Mouse (Mus musculus) hindbrain, postnatal 0 days (tissue): Measurements from ENCODE around the gene Fam19a2. TPM values are rescaled to one million over a fixed set of nuclear protein-coding genes. Genes with fewer than 3 reads are reported as not detected.

ENCODE experiments used
- ATAC-seq: fragments of 200-750 bp; cut with Nextera tagmentation; 2 replicates; pipeline ENCODE4 v1.8.0; 2017; ENCODE audit warnings: mild to moderate bottlenecking, moderate TSS enrichment, moderate library complexity
- DNase-seq: peaks from one replicate; pipeline ENCODE4 v3.0.0-alpha.2; 2015; ENCODE audit warnings: low spot score
- H3K27ac ChIP-seq: fragments of 300-500 bp; sonication (generic); 2 replicates; pipeline ENCODE4 v1.5.1; 2014; ENCODE audit warnings: mild to moderate bottlenecking
- H3K27me3 ChIP-seq: fragments of 300-500 bp; sonication (generic); 2 replicates; pipeline ENCODE4 v1.6.1; 2014; ENCODE audit warnings: low read length, mixed read lengths; ENCODE audit not compliant: insufficient read depth
- H3K36me3 ChIP-seq: fragments of 300-500 bp; sonication (generic); 2 replicates; pipeline ENCODE4 v1.6.1; 2014; ENCODE audit warnings: low read length, mixed read lengths; ENCODE audit not compliant: insufficient read depth
- H3K4me1 ChIP-seq: fragments of 300-500 bp; sonication (generic); 2 replicates; pipeline ENCODE4 v1.6.1; 2014; ENCODE audit warnings: antibody characterized with exemption, low read length, mixed read lengths; ENCODE audit not compliant: insufficient read depth
- H3K4me2 ChIP-seq: fragments of 300-500 bp; sonication (generic); 2 replicates; pipeline ENCODE4 v1.6.1; 2014; ENCODE audit warnings: low read depth, mild to moderate bottlenecking, low read length, moderate library complexity, mixed read lengths
- H3K4me3 ChIP-seq: fragments of 300-500 bp; sonication (generic); 2 replicates; pipeline ENCODE4 v1.5.1; 2014; ENCODE audit warnings: low read length
- H3K9ac ChIP-seq: fragments of 300-500 bp; sonication (generic); replicated peaks from 2 replicates; pipeline ENCODE4 v1.6.1; 2014; ENCODE audit warnings: mild to moderate bottlenecking, low read length, moderate library complexity, mixed read lengths
- H3K9me3 ChIP-seq: fragments of 300-500 bp; sonication (generic); 2 replicates; pipeline ENCODE4 v1.6.1; 2016; ENCODE audit warnings: low read length, mixed read lengths
- CTCF ChIP-seq: IDR thresholded peaks from 2 replicates; pipeline ENCODE4 v1.5.1; 2016; ENCODE audit warnings: antibody characterized with exemption, control low read depth, low read depth
- WGBS: fragments of 180-500 bp; shearing (Covaris S2); extraction: QIAGEN DNeasy Blood & Tissue Kit; methylation state at CpG from one replicate; pipeline ENCODE4 v1.1.7; 2014; 5-methylcytosine and 5-hydroxymethylcytosine counted together
- polyA plus RNA-seq: library from polyadenylated mRNA; unstranded; fragments of >200 nt; fragmentation: Nextera tagmentation; extraction: Ambion mirVana; gene quantifications from 2 replicates; pipeline ENCODE4 v1.2.1, GENCODE M21; 2015
- total RNA-seq: library from RNA; depleted of rRNA; stranded (reverse); fragments of >200 nt; gene quantifications from 2 replicates; pipeline ENCODE4 v1.2.3, GENCODE M21; 2014

Fam19a2 gene
- total and polyA plus RNA-seq, 2 experiments from 2014 or later: 48.9 to 90.5 TPM

GRCm38 (mm10) chr10:123595043-123595442 is 331.2 kb downstream of the Fam19a2 start:
- H3K27me3 ChIP-seq: no peaks in the 10 kb centered on the region
- no peak overlapping the region for H3K4me2 ChIP-seq
- H3K36me3 ChIP-seq: no peaks in the 10 kb centered on the region
- H3K4me3 ChIP-seq: no peak overlapping the region
- ATAC-seq (no peak), DNase-seq (no peak)
- H3K4me1 ChIP-seq: no peaks in the 10 kb centered on the region
- H3K9me3 ChIP-seq: no peaks in the 10 kb centered on the region
- TF ChIP-seq CTCF: no peak
- H3K9ac ChIP-seq: no peak overlapping the region
- no peak overlapping the region for H3K27ac ChIP-seq

GRCm38 (mm10) chr10:123597059-123597458 is 333.3 kb downstream of the Fam19a2 start:
- no peak overlapping the region for H3K27ac ChIP-seq
- no peak for DNase-seq
- 62% methylated on average over 3 of the region's 3 CpGs for WGBS

GRCm38 (mm10) chr10:123605671-123606070 is 341.9 kb downstream of the Fam19a2 start:
- Histone ChIP-seq H3K4me2 (no peak overlapping the region), H3K27me3 (no peaks in the 10 kb centered on the region), H3K9me3 (no peaks in the 10 kb centered on the region), H3K27ac (no peak overlapping the region), H3K36me3 (no peaks in the 10 kb centered on the region), H3K4me1 (no peaks in the 10 kb centered on the region), H3K4me3 (no peak overlapping the region), H3K9ac (no peak overlapping the region)
- ATAC-seq (no peak), DNase-seq (no peak)
- no peak for TF ChIP-seq CTCF
- WGBS: 32% methylated on average over 2 of the region's 2 CpGs

More at GRCm38 (mm10) chr10:123597059-123597458, 333.3 kb downstream of the Fam19a2 start:
- H3K36me3 ChIP-seq: no peaks in the 10 kb centered on the region
- TF ChIP-seq CTCF: no peak
- H3K9me3 ChIP-seq: no peaks in the 10 kb centered on the region
- H3K4me2 ChIP-seq: no peak overlapping the region
- H3K9ac ChIP-seq: no peak overlapping the region
- H3K4me3 ChIP-seq: no peak overlapping the region
- ATAC-seq: no peak
- H3K4me1 ChIP-seq: no peaks in the 10 kb centered on the region
- no peaks in the 10 kb centered on the region for H3K27me3 ChIP-seq

GRCm38 (mm10) chr10:123626691-123627090 is 362.9 kb downstream of the Fam19a2 start:
- H3K4me2 ChIP-seq: no peak overlapping the region
- DNase-seq (no peak), ATAC-seq (no peak)
- H3K36me3 ChIP-seq: no peaks in the 10 kb centered on the region
- no peaks in the 10 kb centered on the region for H3K9me3 ChIP-seq
- no peaks in the 10 kb centered on the region for H3K27me3 ChIP-seq
- TF ChIP-seq CTCF: no peak
- H3K27ac ChIP-seq: no peak overlapping the region
- H3K9ac ChIP-seq: no peak overlapping the region
- H3K4me1 ChIP-seq: no peaks in the 10 kb centered on the region
- WGBS: 85% methylated on average over 2 of the region's 2 CpGs
- H3K4me3 ChIP-seq: no peak overlapping the region

- DNase-seq: no peak
- no peaks in the 10 kb centered on the region for H3K4me1 ChIP-seq
- 83% methylated on average over 5 of the region's 5 CpGs for WGBS
- H3K9ac ChIP-seq: no peak overlapping the region
- no peak for ATAC-seq
- no peaks in the 10 kb centered on the region for H3K27me3 ChIP-seq
- H3K36me3 ChIP-seq: no peaks in the 10 kb centered on the region
- no peak overlapping the region for H3K4me2 ChIP-seq
- H3K4me3 ChIP-seq: no peak overlapping the region
- TF ChIP-seq CTCF: no peak
- H3K27ac ChIP-seq: no peak overlapping the region
- H3K9me3 ChIP-seq: no peaks in the 10 kb centered on the region
These were observed 365.5 kb downstream of the Fam19a2 start for GRCm38 (mm10) chr10:123629248-123629744.

GRCm38 (mm10) chr10:123632029-123632428 is 368.2 kb downstream of the Fam19a2 start:
- no peaks in the 10 kb centered on the region for H3K27me3 ChIP-seq
- H3K4me1 ChIP-seq: no peaks in the 10 kb centered on the region
- TF ChIP-seq CTCF: no peak
- H3K27ac ChIP-seq: no peak overlapping the region
- no peak for DNase-seq
- H3K36me3 ChIP-seq: no peaks in the 10 kb centered on the region
- H3K4me3 ChIP-seq: no peak overlapping the region
- H3K9ac ChIP-seq: no peak overlapping the region
- WGBS: 73% methylated on average over 5 of the region's 5 CpGs
- ATAC-seq: no peak
- H3K9me3 ChIP-seq: no peaks in the 10 kb centered on the region
- H3K4me2 ChIP-seq: no peak overlapping the region

- Histone ChIP-seq H3K4me2 (no peak overlapping the region), H3K4me3 (no peak overlapping the region), H3K9ac (no peak overlapping the region), H3K36me3 (no peaks in the 10 kb centered on the region), H3K9me3 (no peaks in the 10 kb centered on the region), H3K27ac (no peak overlapping the region), H3K4me1 (no peaks in the 10 kb centered on the region), H3K27me3 (no peaks in the 10 kb centered on the region)
- ATAC-seq (no peak), DNase-seq (no peak)
- 70% methylated on average over 5 of the region's 5 CpGs for WGBS
- TF ChIP-seq CTCF: no peak
These were observed 372.9 kb downstream of the Fam19a2 start for GRCm38 (mm10) chr10:123636655-123637054.
